9 mouse cellular contexts compared by ENCODE assay signal in the genomic region with DNA sequence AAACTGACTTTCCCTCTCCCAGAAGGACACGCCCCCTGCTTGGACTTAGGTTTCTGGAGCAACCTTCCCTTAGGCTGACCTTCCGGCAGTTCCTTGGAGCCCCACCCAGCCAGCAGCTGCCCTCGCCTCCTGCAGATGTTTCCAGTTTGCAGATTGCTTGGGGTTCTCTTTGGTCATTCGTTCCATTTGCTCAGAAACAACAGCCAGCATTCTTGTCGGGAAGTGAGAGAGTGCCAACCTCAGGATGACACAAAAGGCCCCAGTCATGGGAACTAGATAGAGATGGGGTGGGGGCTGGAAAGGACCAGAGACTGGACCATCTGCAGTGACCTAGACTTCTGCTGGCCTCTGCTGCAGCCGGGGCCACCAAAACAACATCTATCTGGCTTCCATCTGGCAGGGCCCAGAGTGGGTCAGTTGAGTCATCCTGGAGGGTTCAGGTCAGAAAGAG. TPM values are rescaled to one million over a fixed set of nuclear protein-coding genes. Genes with fewer than 3 reads are reported as not detected.
A peak's percentile ranks its signal among the peaks of the same experiment; 100 is the strongest.
DNase-seq lines count a peak whose midpoint lies in the region; ATAC-seq lines count a peak whose summit lies in the region.
"Had no signal": no experiment of that assay in that cellular context is flagged by ENCODE, and none has a peak within 500 bp of the region (broad histone marks: within the 10 kb centered on the region; RNA-seq: fewer than 3 reads in every experiment).

No protein-coding gene starts in this region.

- DNase-seq in cerebellum, adult 11 months = peak; percentile 6
- DNase-seq in cerebellum, postnatal 14 days = no peak
- peak; percentile 9 to 17 for DNase-seq in B cell, adult 2 months
- peak; percentile 63 for DNase-seq in embryonic facial prominence, embryonic 11.5 days (ENCODE audit: low spot score)
- DNase-seq in heart, postnatal 4 days = peak; percentile 64
- no peak for DNase-seq in T-cell, adult 2 months (ENCODE audit: low spot score)

- no peaks in the 10 kb centered on the region for H3K36me3 ChIP-seq in embryonic facial prominence, embryonic 11.5 days (replicated peaks; ENCODE audit: control insufficient read depth, insufficient read depth, low read depth, low read length)
- H3K36me3 ChIP-seq in liver, embryonic 15.5 days (replicated peaks) = no peaks in the 10 kb centered on the region
- H3K36me3 ChIP-seq: hindbrain, embryonic 15.5 days had no signal

- 22% methylated on average over 6 of the region's 6 CpGs for WGBS in embryonic facial prominence, embryonic 11.5 days
- WGBS in liver, embryonic 15.5 days (ENCODE audit: insufficient replicate concordance) = 31% methylated on average over 6 of the region's 6 CpGs

- no peaks in the 10 kb centered on the region for H3K27me3 ChIP-seq in embryonic facial prominence, embryonic 11.5 days (ENCODE audit: control insufficient read depth, insufficient read depth, low read length)
- H3K27me3 ChIP-seq in liver, embryonic 15.5 days = peaks cover 9% of the 10 kb centered on the region
- H3K27me3 ChIP-seq: hindbrain, embryonic 15.5 days had no signal

- H3K4me1 ChIP-seq in embryonic facial prominence, embryonic 11.5 days (ENCODE audit: control insufficient read depth, insufficient read depth, low read length) = peaks cover 3% of the 10 kb centered on the region; the same call in 1 of the 2 replicates
- peaks cover 45% of the 10 kb centered on the region for H3K4me1 ChIP-seq in liver, embryonic 15.5 days (replicated peaks)
- H3K4me1 ChIP-seq: hindbrain, embryonic 15.5 days had no signal

- H3K9me3 ChIP-seq in embryonic facial prominence, embryonic 11.5 days (replicated peaks; ENCODE audit: control insufficient read depth, low read length) = no peaks in the 10 kb centered on the region
- no peaks in the 10 kb centered on the region for H3K9me3 ChIP-seq in liver, embryonic 15.5 days (replicated peaks)
- H3K9me3 ChIP-seq: hindbrain, embryonic 15.5 days had no signal

- no peak overlapping the region for H3K4me2 ChIP-seq in embryonic facial prominence, embryonic 11.5 days (ENCODE audit: low read depth, low read length)
- peak overlapping the region; percentile 58; the same call in 1 of the 2 replicates for H3K4me2 ChIP-seq in liver, embryonic 15.5 days
- H3K4me2 ChIP-seq: hindbrain, embryonic 15.5 days had no signal

- H3K27ac ChIP-seq in embryonic facial prominence, embryonic 11.5 days (replicated peaks; ENCODE audit: low read depth, low read length) = no peak overlapping the region
- peak overlapping the region; percentile 35 for H3K27ac ChIP-seq in liver, embryonic 15.5 days (replicated peaks)
- H3K27ac ChIP-seq: hindbrain, embryonic 15.5 days had no signal

- H3K4me3 ChIP-seq in embryonic facial prominence, embryonic 11.5 days (ENCODE audit: low read depth, low read length) = no peak overlapping the region
- H3K4me3 ChIP-seq in liver, embryonic 15.5 days (replicated peaks) = no peak overlapping the region
- H3K4me3 ChIP-seq: hindbrain, embryonic 15.5 days had no signal

- no peak overlapping the region for H3K9ac ChIP-seq in embryonic facial prominence, embryonic 11.5 days (replicated peaks; ENCODE audit: low read length)
- no peak overlapping the region for H3K9ac ChIP-seq in liver, embryonic 15.5 days
- H3K9ac ChIP-seq: hindbrain, embryonic 15.5 days had no signal

- no peak for ATAC-seq in embryonic facial prominence, embryonic 11.5 days (replicated peaks; ENCODE audit: insufficient number of reproducible peaks, low FRiP score, low TSS enrichment, low read depth)
- no peak for ATAC-seq in liver, embryonic 15.5 days (ENCODE audit: insufficient read depth)
- no peak for ATAC-seq in megakaryocyte-erythroid progenitor cell, adult 5-6 weeks (replicated peaks; ENCODE audit: low FRiP score, low TSS enrichment, poor library complexity, severe bottlenecking)

RNA-seq across cellular contexts. Expression of a gene that starts 23.3 kb away (rescaled TPM):
- polyA plus RNA-seq in embryonic facial prominence, embryonic 11.5 days (2014; fragmentation: Nextera tagmentation; extraction: Ambion mirVana) = 0.26 TPM in 1 of 2 replicates, not detected in the other
- under 1 TPM; 0.34 to 0.52 TPM for total RNA-seq in heart, postnatal 4 days (2021)
- polyA plus RNA-seq in liver, embryonic 15.5 days (2015; fragmentation: Nextera tagmentation; extraction: Ambion mirVana) = 0.24 TPM in 1 of 2 replicates, not detected in the other
- total RNA-seq in megakaryocyte-erythroid progenitor cell, adult 5-6 weeks (2014; fragmentation: Nextera tagmentation) = not detected in 2 replicates
- not detected in 2 replicates for total RNA-seq in megakaryocyte-erythroid progenitor cell, adult 5-6 weeks (2017)
- polyA plus RNA-seq: hindbrain, embryonic 15.5 days had no signal

RNA-seq across cellular contexts. Expression of a gene that starts 23.3 kb away (rescaled TPM):
- not detected in 2 replicates for polyA plus RNA-seq in embryonic facial prominence, embryonic 11.5 days (2014; fragmentation: Nextera tagmentation; extraction: Ambion mirVana)
- total RNA-seq in heart, postnatal 4 days (2021) = not detected
- polyA plus RNA-seq in liver, embryonic 15.5 days (2015; fragmentation: Nextera tagmentation; extraction: Ambion mirVana) = 0.64 and 0.82 TPM in 2 replicates
- not detected in 2 replicates for total RNA-seq in megakaryocyte-erythroid progenitor cell, adult 5-6 weeks (2014; fragmentation: Nextera tagmentation)
- not detected in 2 replicates for total RNA-seq in megakaryocyte-erythroid progenitor cell, adult 5-6 weeks (2017)

RNA-seq across cellular contexts. Expression of a gene that starts 38.5 kb away (rescaled TPM):
- polyA plus RNA-seq in embryonic facial prominence, embryonic 11.5 days (2014; fragmentation: Nextera tagmentation; extraction: Ambion mirVana) = 0.39 and 0.49 TPM in 2 replicates
- total RNA-seq in heart, postnatal 4 days (2021) = 1 to 10 TPM in 1 of 2 experiments, under 1 TPM in 1; 0.69 to 1.4 TPM
- polyA plus RNA-seq in liver, embryonic 15.5 days (2015; fragmentation: Nextera tagmentation; extraction: Ambion mirVana) = 3.2 and 3.5 TPM in 2 replicates
- total RNA-seq in megakaryocyte-erythroid progenitor cell, adult 5-6 weeks (2014; fragmentation: Nextera tagmentation) = 0.35 and 2.8 TPM in 2 replicates
- 0.52 and 8.0 TPM in 2 replicates for total RNA-seq in megakaryocyte-erythroid progenitor cell, adult 5-6 weeks (2017)

Comparison
In these comparisons a context has a peak if more than half of its experiments do, and no peak if none do; other contexts are left out.
1. DNase-seq: peak in cerebellum, adult 11 months (single experiment), B cell, adult 2 months (2 of 2), embryonic facial prominence, embryonic 11.5 days (single experiment) and heart, postnatal 4 days (single experiment); none in cerebellum, postnatal 14 days (0 of 2) and T-cell, adult 2 months (single experiment).